Mouse (Mus musculus) stomach, embryonic 16.5 days (tissue): Measurements from ENCODE around the gene Padi3. TPM values are rescaled to one million over a fixed set of nuclear protein-coding genes. Genes with fewer than 3 reads are reported as not detected.

Experiments
- ATAC-seq: fragments of 200-750 bp; cut with Nextera tagmentation; 2 replicates; pipeline ENCODE4 v1.8.0; 2017; ENCODE audit warnings: moderate number of reproducible peaks, moderate TSS enrichment; ENCODE audit not compliant: insufficient read depth, low FRiP score
- H3K27ac ChIP-seq: fragments of 300-500 bp; sonication (generic); 2 replicates; pipeline ENCODE4 v1.5.1; 2014; ENCODE audit warnings: low read length
- H3K27me3 ChIP-seq: fragments of 300-500 bp; sonication (generic); 2 replicates; pipeline ENCODE4 v1.6.1; 2014; ENCODE audit warnings: low read length, control low read depth, mixed read lengths; ENCODE audit not compliant: control insufficient read depth, insufficient read depth
- H3K36me3 ChIP-seq: fragments of 300-500 bp; sonication (generic); 2 replicates; pipeline ENCODE4 v1.6.1; 2014; ENCODE audit warnings: low read length; ENCODE audit not compliant: control insufficient read depth, insufficient read depth
- H3K4me1 ChIP-seq: fragments of 300-500 bp; sonication (generic); 2 replicates; pipeline ENCODE4 v1.6.1; 2014; ENCODE audit warnings: low read length, control low read depth, mixed read lengths; ENCODE audit not compliant: control insufficient read depth, insufficient read depth
- H3K4me2 ChIP-seq: fragments of 300-500 bp; sonication (generic); 2 replicates; pipeline ENCODE4 v1.6.1; 2014; ENCODE audit warnings: low read depth, low read length, mixed read lengths
- H3K4me3 ChIP-seq: fragments of 300-500 bp; sonication (generic); replicated peaks from 2 replicates; pipeline ENCODE4 v1.5.1; 2014; ENCODE audit warnings: mild to moderate bottlenecking, low read length
- H3K9ac ChIP-seq: fragments of 300-500 bp; sonication (generic); 2 replicates; pipeline ENCODE4 v1.6.1; 2014; ENCODE audit warnings: low read length
- H3K9me3 ChIP-seq: fragments of 300-500 bp; sonication (generic); replicated peaks from 2 replicates; pipeline ENCODE4 v1.6.1; 2016; ENCODE audit warnings: low read length, control low read depth; ENCODE audit not compliant: control insufficient read depth
- WGBS: fragments of 180-500 bp; shearing (Covaris S2); extraction: QIAGEN DNeasy Blood & Tissue Kit; methylation state at CpG from one replicate; pipeline ENCODE4 v1.1.7; 2014; 5-methylcytosine and 5-hydroxymethylcytosine counted together
- polyA plus RNA-seq: library from polyadenylated mRNA; unstranded; fragments of >200 nt; fragmentation: Nextera tagmentation; extraction: Ambion mirVana; gene quantifications from 2 replicates; pipeline ENCODE4 v1.2.1, GENCODE M21; 2015

Padi3 gene
- polyA plus RNA-seq, 1 experiment from 2014 or later: 0.18 TPM

DNA sequence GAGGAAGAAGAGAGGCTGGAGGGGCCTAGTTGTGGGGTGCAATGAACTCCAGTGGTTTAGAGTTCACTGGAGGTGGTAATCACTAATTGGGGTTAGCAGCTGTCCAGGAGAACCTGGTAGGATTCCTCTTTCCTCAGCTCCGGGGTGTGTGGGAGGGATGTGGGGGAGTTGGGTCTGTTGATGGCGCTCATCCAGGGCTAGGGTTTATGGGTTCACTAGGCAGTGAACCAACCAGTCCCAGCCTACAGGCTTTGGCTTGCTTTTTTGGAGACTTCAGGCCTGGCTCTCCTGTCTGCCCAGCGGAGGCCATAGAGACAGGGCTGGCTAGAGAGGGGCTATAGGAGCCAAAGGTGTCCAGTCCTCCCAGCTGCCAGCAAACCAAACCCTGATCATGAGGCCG is 20.5 kb downstream of the Padi3 start:
- Histone ChIP-seq H3K27ac (no peak overlapping the region), H3K27me3 (no peaks in the 10 kb centered on the region), H3K4me1 (no peaks in the 10 kb centered on the region), H3K4me2 (no peak overlapping the region), H3K4me3 (no peak overlapping the region), H3K9me3 (0 out of 2 replicates have a peak, but pooled peaks cover 3% of the 10 kb centered on the region), H3K9ac (no peak overlapping the region), H3K36me3 (no peaks in the 10 kb centered on the region)
- ATAC-seq: no peak
- 77% methylated on average over 4 of the region's 4 CpGs for WGBS

DNA sequence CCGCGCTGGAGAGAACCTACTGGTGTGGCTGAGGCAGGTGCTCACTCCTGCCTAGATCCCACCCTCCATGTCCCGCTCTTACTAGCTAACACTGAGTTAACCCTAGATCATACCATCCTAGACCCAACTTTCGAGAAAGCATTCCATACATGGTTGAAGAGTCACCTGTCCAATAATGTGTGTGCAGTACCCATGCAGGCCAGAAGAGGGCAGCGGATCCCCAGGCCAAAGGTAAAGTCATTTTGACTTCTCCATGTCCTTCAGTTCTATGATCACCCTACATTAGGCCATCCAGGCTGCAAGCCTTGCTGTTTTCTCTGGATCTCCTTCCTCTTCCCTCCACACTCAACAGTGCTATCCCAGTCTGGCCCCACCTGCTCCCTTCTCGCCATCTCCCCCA is 21.5 kb downstream of the Padi3 start:
- Histone ChIP-seq H3K9me3 (0 out of 2 replicates have a peak, but pooled peaks cover 3% of the 10 kb centered on the region), H3K27me3 (no peaks in the 10 kb centered on the region), H3K36me3 (no peaks in the 10 kb centered on the region), H3K9ac (no peak overlapping the region), H3K4me1 (no peaks in the 10 kb centered on the region), H3K4me2 (no peak overlapping the region), H3K4me3 (no peak overlapping the region), H3K27ac (no peak overlapping the region)
- 38% methylated on average over 6 of the region's 6 CpGs for WGBS
- no peak for ATAC-seq

DNA sequence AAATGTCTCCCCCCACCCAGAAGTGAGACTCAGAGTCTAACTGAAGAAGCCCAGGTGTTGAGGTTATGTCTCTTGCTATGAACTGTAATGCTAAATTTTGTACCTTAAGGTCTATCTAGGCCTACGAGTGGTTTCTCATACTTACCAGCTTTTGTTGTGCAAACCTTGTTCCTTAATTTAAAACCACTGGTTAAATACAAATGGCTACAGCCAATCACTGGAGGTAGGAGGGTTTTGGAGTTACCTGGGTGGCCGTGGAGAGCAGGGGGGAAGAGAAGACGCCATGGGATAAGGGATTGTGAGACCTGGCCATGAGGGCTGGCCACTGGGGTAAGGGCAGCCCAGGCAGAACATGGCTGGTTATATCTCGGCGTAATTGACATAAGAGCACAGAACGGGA is 22.2 kb downstream of the Padi3 start:
- H3K4me2 ChIP-seq: no peak overlapping the region

DNA sequence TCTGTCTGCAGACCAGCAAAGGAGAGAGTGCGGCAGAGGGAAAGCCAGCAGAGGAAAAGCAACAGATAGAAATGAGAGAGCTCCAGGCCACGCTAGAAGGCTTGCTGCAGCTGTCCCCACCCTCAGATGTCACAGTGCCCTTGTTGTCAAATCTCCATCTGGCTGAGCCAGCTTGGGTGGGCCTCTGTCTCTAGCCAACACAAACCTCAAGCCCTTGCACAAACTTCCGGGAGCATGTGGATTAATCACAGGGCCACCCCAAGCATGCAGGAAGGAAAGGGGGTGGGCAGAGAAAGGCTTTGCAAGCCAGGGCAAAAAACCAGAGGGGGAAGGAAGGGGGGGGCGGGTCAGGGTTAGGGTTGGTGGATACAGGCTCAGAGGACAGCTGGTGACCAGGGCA is 23.0 kb downstream of the Padi3 start:
- no peak overlapping the region for H3K27ac ChIP-seq
- 48% methylated on average over 4 of the region's 4 CpGs for WGBS
- no peaks in the 10 kb centered on the region for H3K4me1 ChIP-seq
- 0 out of 2 replicates have a peak, but pooled peaks cover 3% of the 10 kb centered on the region for H3K9me3 ChIP-seq
- no peak for ATAC-seq
- no peak overlapping the region for H3K4me2 ChIP-seq
- no peak overlapping the region for H3K4me3 ChIP-seq
- no peaks in the 10 kb centered on the region for H3K36me3 ChIP-seq
- no peaks in the 10 kb centered on the region for H3K27me3 ChIP-seq
- H3K9ac ChIP-seq: no peak overlapping the region

More for the DNA sequence above, 22.2 kb downstream of the Padi3 start:
- no peak for ATAC-seq
- Histone ChIP-seq H3K27me3 (no peaks in the 10 kb centered on the region), H3K9ac (no peak overlapping the region), H3K4me3 (no peak overlapping the region), H3K36me3 (no peaks in the 10 kb centered on the region), H3K4me1 (no peaks in the 10 kb centered on the region), H3K9me3 (0 out of 2 replicates have a peak, but pooled peaks cover 3% of the 10 kb centered on the region), H3K27ac (no peak overlapping the region; the same call in 1 of the 2 replicates)
- 77% methylated on average over 6 of the region's 6 CpGs for WGBS

DNA sequence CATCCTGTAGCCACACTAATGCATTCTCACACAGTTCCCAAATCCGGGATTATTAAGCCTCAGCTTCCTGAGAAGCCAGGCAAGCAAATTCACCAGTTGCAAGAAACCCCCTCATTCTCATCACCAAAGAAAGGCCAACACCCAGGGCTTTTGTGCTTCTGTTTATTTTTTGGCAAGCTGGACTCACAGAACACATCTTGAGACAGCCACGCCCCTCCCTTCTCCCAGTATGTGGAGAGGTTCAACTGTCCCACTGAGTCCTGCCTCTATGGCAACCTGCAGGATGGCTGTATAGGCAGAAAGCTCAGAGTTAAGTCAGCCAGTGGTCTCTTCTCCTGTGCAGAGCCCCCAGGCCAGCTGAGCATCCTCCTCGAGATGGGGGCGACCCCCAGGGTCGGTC is 25.2 kb downstream of the Padi3 start:
- no peak for ATAC-seq
- H3K27ac ChIP-seq: no peak overlapping the region
- no peak overlapping the region for H3K9ac ChIP-seq
- H3K4me2 ChIP-seq: no peak overlapping the region
- H3K4me3 ChIP-seq: no peak overlapping the region
- H3K4me1 ChIP-seq: no peaks in the 10 kb centered on the region
- H3K9me3 ChIP-seq: 0 out of 2 replicates have a peak, but pooled peaks cover 3% of the 10 kb centered on the region
- H3K27me3 ChIP-seq: no peaks in the 10 kb centered on the region
- WGBS: 67% methylated on average over 5 of the region's 5 CpGs
- H3K36me3 ChIP-seq: no peaks in the 10 kb centered on the region

DNA sequence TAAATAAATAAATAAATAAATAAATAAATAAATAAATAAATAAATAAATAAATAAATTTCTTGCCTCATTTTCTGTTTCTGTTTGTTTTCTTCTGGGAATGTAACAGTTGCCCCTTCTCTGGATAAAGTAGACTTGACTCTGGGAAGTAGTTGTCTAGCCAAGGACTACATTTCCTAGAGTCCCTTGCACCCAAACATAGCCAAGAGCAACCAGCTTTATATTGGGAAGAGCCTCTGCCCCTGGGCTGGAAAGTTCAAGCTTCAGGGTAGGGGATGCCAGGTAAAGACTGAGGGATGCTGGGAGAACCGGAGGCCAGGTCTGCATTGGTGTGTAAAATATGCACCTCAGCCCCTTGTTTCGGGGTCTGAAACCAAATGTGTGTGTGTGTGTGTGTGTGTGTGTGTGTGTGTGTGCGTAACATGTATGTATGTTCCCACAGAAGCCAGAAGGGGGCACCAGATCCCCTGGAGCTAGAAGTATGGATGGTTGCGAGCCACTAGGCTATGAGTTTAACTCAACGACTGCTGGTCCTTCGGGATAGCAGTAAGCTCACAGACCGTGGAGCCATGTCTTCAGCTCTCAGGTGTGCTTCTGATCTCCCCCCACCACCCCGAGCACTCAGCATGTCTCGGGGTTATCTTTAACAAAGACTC is 26.0 kb downstream of the Padi3 start:
- Histone ChIP-seq H3K4me2 (no peak overlapping the region), H3K36me3 (no peaks in the 10 kb centered on the region), H3K9me3 (0 out of 2 replicates have a peak, but pooled peaks cover 3% of the 10 kb centered on the region), H3K4me1 (no peaks in the 10 kb centered on the region), H3K27me3 (no peaks in the 10 kb centered on the region), H3K27ac (no peak overlapping the region), H3K9ac (no peak overlapping the region), H3K4me3 (no peak overlapping the region)
- WGBS: 87% methylated on average over 9 of the region's 9 CpGs
- no peak for ATAC-seq

DNA sequence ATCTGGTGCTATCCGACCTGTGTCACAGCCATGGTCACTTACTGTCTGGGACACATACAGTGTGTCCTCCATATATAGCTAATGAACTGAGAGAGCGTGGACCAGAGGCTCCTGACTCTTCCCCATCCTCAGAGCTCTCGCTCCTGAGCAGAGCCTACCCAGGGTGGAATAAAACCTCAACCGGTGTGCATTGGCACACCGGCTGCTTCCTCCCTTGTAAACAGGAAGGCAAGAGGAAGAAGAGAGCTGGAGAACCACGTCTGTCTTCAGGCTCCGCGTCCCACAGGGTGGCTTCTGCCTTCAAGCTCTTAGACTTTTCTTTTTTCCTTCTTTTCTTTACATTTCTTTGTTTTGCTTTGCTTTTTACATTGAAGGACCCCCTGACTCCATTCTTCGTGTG is 27.6 kb downstream of the Padi3 start:
- WGBS: 80% methylated on average over 9 of the region's 9 CpGs
- ATAC-seq: no peak

DNA sequence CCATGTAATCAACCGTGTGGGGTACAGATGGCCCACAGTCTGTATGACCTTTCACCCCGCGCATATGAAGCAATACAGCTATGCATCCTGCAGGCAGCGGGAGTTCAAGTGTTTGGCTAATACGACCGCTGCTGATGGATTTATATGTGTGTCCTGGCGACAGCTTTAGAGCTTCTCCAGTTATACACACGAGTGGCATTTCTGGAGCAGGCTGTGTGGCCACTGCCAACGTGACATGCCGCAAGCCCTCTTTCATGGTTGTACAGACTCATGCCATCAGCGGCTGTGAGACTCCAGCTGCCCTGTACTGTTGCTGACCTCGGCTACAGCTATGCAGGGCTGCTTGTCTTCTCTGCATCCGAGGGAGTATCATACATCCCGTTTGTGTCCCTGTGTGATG is 29.9 kb downstream of the Padi3 start:
- Histone ChIP-seq H3K9me3 (no peaks in the 10 kb centered on the region), H3K9ac (no peak overlapping the region), H3K27me3 (no peaks in the 10 kb centered on the region), H3K36me3 (no peaks in the 10 kb centered on the region), H3K4me3 (no peak overlapping the region), H3K4me1 (no peaks in the 10 kb centered on the region), H3K4me2 (no peak overlapping the region), H3K27ac (no peak overlapping the region)
- no peak for ATAC-seq
- 73% methylated on average over 14 of the region's 14 CpGs for WGBS

More for the DNA sequence above, 27.6 kb downstream of the Padi3 start:
- H3K4me2 ChIP-seq: no peak overlapping the region
- no peaks in the 10 kb centered on the region for H3K27me3 ChIP-seq
- H3K36me3 ChIP-seq: no peaks in the 10 kb centered on the region
- H3K27ac ChIP-seq: no peak overlapping the region
- no peak overlapping the region for H3K4me3 ChIP-seq
- 0 out of 2 replicates have a peak, but pooled peaks cover 3% of the 10 kb centered on the region for H3K9me3 ChIP-seq
- H3K4me1 ChIP-seq: no peaks in the 10 kb centered on the region
- no peak overlapping the region for H3K9ac ChIP-seq

DNA sequence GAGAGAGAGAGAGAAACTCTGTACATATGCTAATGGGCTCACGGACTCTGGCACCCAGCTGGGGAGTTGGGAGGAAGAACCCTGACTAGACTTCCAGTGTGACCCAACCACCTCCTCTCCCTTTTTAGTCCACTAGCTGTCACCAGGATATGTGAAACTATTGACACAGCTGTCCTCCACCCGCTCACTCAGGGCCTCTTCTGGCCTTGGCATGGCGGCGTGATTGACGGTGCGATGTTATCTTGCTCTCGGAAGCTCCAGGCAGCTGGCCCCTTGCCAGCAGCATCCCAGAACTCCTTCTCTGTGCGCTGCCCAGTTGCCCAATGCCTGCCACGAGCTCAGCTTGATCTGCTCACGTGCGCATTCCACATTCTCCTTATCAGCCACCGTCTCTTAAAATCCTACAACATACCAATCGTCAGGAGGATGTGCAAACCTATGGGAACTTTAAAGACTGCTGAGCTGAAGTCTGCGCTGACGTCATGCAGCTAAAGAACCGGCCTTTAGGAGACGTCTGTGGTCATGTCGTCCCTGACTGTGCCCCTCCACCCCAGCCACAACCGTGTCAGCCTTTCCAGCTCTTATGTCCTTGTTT is 30.5 kb downstream of the Padi3 start:
- ATAC-seq: no peak
- H3K4me2 ChIP-seq: no peak overlapping the region

More for the DNA sequence above, 30.5 kb downstream of the Padi3 start:
- Histone ChIP-seq H3K4me3 (no peak overlapping the region), H3K36me3 (no peaks in the 10 kb centered on the region), H3K9ac (no peak overlapping the region), H3K9me3 (no peaks in the 10 kb centered on the region), H3K27ac (no peak overlapping the region), H3K27me3 (no peaks in the 10 kb centered on the region), H3K4me1 (no peaks in the 10 kb centered on the region)
- WGBS: 24% methylated on average over 19 of the region's 19 CpGs
